Mouse (Mus musculus) kidney, adult 8-10 months (tissue): Measurements from ENCODE around the gene Ttc12.
A peak's percentile ranks its signal among the peaks of the same experiment; 100 is the strongest.

Experiments
- DNase-seq, 2 experiments: peaks; one replicate each; pipeline ENCODE4 v3.0.0; 2022

Ttc12 gene

GRCm38 (mm10) chr9:49485892-49486311 is at the start of gene Ttc12:
Gene Ttc12 (minus strand): TSS chr9:49486225.
- DNase-seq = peak; percentile 88 to 90

- no peak for DNase-seq
Measured at GRCm38 (mm10) chr9:49534958-49535357, 48.9 kb upstream of the Ttc12 start.

DNA sequence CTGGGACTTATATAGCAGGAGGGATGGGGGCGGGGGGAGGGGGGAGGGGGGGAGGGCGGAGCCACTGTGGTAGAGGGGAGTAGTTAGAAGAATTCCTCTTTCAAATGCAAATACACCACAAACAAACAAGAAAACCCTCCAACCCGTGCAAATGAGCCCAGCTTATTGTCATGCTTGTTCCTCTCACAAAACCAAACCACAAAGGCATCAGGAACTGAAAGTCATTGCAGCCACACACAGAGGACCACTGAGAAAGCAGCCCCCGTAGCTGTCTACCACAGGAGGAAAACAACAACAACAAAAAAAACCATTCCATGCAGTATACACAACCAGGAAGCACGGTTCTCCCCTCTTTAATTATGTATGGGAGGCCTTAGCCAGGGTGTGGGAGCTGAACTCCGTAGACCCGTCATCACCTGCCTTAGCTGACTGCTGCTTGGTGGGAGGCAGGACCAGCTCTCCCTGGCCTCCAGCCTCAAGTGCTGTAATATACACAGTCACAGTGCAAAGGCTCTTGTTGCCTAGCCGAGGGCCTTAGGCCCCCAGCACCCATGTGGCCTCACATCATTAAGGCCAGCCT is 48.0 kb upstream of the Ttc12 start:
- DNase-seq = no peak

GRCm38 (mm10) chr9:49533455-49533854 is 47.4 kb upstream of the Ttc12 start:
- DNase-seq = no peak

DNA sequence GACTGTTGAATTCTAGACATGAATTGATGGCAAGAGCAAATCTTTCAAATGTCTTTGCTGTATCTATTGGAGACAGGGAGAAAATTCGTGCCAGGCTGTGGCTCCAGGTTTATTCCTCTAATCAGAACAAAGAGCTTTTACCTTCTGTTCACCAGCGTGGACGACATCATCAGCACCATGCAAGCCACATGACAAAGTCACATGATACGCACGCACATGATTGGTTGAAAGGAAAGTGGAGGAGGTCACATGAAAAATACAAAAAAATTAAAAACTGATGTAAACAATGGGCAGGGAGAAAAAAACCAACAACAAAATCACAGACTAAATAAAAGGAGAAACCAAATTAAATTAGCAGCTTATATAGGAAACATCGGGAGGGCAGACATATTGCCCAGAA is 45.8 kb upstream of the Ttc12 start:
- no peak for DNase-seq

DNA sequence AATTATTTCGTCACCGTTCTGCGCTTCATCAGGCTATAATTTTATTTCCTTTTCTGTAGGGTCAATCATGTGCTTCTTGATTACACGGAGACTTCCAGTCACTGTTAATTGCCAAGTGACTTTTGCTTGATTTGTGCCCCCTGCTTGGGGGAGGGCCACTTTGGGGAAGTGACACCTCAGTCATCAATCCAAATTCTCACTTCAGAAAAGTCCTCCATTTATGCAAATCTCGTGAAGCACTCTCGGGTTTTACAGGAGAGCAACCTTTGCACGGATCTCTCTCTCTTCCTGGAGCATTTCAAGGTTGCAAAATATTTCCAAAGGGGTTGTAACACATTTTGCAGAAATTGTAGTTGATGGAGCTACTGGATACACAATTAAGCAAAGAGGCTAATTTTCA is 45.2 kb upstream of the Ttc12 start:
- DNase-seq = no peak

DNA sequence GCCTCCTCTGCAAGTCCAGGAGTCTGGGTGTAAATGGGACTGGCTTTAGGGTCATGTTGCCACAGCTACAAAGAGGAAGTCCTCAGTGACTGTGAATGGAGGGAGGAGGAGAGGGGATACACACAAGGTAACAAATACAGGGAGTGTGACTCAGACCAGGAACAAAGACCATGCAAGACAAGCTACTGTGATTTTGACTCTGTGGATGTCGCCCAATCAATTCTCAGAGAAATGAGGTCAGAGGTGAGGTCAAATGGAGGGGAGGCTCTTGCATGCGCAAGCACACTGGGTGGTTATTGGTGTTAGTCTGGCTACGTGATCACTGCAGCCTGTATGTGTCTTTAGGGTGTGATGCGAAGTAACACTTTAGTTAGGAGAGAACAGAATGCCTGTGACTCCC is 44.7 kb upstream of the Ttc12 start:
- DNase-seq = no peak

- DNase-seq = no peak
Measured at GRCm38 (mm10) chr9:49529366-49529959, 43.4 kb upstream of the Ttc12 start.

DNA sequence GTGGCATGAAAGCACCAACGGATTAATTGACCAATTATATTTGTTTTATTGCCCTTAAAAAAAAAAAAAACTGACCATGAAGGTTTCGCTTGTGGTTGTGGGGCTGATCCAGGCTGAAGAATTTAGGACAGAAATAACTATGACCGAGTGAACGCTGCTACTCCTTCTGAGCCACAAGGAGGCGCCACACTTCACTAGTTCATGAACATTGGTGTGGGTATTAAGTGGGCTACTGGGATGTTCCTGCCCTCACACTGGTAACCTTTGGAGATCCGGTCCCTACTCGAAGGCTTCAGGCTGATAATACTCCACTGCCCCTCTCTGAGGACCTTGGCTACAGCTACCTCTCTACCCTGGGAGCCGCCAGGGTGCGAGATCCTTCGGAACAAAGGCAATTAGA is 42.9 kb upstream of the Ttc12 start:
- DNase-seq = no peak

GRCm38 (mm10) chr9:49528026-49528425 is 42.0 kb upstream of the Ttc12 start:
- no peak for DNase-seq

- DNase-seq = no peak
Measured at GRCm38 (mm10) chr9:49527340-49527739, 41.3 kb upstream of the Ttc12 start.

- DNase-seq = no peak
Measured at GRCm38 (mm10) chr9:49524721-49525120, 38.7 kb upstream of the Ttc12 start.

GRCm38 (mm10) chr9:49523881-49524280 is 37.9 kb upstream of the Ttc12 start:
- no peak for DNase-seq

DNA sequence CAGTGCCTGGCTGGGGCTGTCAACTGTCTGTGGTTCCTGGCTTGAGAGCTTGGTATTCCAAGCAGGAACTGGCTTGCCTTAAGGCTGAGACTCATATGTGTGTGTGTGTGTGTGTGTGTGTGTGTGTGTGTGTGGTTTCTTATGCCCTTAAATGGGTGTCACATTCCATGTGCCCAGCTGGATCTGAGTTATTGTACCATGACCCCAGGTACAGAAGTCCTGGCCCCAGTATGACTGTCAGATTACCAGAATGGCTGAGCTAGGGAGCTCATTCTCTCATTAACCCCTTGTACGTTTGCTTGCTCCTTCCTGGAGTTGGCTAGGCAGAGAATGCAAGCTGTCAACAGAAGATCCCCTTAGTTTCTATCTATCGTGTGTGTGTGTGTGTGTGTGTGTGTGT is 28.3 kb upstream of the Ttc12 start:
- peak; percentile 58 to 64 for DNase-seq

DNA sequence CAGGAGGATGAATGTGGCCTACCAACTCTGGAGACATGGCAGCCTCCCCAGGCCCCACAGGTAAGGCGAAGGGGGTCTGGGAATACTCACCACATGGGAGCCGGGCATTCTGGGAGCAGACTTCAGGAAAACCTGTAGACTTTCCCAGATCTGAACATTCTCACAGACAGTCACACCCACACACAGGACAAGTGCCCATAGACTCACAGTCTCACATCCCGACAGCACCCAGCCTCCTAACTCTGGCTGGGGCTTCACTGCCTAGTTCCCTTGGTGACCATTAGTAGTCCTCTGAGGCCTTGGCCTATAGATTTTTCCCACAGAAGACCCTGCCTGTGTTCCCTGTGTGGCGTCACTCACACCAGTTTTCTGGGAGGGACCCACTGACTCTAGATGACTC is 24.6 kb upstream of the Ttc12 start:
- DNase-seq = no peak

DNA sequence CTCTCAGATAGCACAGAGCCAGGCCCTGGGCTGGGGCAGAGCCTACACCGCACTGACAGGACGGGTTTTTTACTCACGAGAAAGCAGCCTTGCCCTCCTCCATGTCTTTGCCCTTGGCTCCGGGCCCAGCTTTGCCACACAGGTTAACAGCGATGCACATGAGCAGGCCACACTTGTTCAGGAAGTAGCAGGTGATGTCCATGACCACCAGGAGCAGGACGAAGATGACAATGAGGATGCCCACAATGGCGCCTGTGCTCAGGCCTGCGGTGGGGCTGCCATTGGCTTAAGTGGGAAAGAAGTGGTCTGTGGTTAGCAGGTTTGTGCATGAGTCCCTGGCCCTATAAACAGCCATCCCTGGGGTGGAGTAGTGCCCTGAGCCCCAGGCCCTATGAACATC is 23.6 kb upstream of the Ttc12 start:
- DNase-seq = no peak

DNA sequence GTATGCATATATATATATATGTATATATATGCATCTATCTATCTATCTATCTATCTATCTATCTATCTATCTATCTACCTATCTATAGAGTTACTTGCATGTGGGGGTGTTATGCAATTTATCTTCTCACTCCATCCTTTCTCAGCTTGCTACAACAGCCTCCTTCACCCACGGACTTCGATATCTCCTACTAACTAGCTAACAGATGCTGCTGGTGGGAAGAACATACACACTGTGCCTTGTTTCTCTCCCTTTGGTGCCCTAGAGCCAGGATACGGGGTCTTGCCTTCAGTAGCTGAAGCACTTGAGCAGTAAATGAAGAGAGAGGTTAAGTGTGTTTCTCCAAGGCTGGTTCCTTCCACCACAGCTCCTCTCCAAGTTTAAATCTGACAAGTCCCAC is 23.1 kb upstream of the Ttc12 start:
- DNase-seq = no peak

GRCm38 (mm10) chr9:49507829-49508585 is 22.0 kb upstream of the Ttc12 start:
- DNase-seq = peak; percentile 38 to 60

- no peak for DNase-seq
Measured at GRCm38 (mm10) chr9:49504658-49505057, 18.6 kb upstream of the Ttc12 start.

DNA sequence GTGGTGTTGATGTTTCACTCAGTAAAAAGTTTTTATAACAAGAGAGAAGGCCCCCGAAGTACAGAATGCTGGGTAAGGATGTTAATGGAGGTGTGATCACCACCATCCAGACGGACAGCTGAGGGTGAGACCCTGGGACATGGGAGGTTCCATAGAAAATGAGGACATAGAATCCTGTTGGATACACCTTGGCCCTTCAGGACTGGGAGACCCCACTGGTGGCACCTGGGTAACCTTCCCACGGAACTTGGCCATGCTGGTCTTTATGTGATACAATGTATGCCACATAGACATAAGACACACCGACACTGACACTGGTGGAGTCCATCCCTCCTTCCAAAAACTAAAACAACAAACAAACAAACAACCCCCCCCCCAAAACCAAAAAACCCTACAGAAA is 16.2 kb upstream of the Ttc12 start:
- no peak for DNase-seq

DNA sequence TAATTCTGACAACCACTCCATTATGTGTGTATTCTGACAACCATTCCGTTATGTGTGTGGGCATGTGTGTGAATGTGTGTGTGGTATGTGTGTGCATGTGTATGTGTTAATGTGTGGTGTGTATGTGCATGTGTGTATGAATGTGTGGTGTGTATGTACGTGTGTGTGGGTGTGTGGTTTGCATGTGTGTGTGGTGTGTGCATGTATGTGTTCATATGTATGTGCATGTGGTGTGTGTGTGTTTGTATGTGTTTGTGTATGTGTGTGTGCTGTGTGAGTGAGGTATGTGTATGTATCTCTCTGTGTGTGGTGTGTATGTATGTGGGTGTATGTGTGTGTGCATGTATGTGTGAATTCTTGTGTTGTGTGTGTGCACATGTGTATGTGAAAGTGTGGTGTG is 13.9 kb upstream of the Ttc12 start:
- DNase-seq = no peak

GRCm38 (mm10) chr9:49493979-49494649 is 8.1 kb upstream of the Ttc12 start:
- DNase-seq = peak; percentile 41 to 51

- DNase-seq = no peak
Measured at GRCm38 (mm10) chr9:49490609-49491008, 4.6 kb upstream of the Ttc12 start.
